Mouse (Mus musculus): ENCODE data around the gene Cdh23. TPM values are rescaled to one million over a fixed set of nuclear protein-coding genes. Genes with fewer than 3 reads are reported as not detected.

Gene Cdh23
- polyA plus RNA-seq, 1 experiment, result 0.19 TPM

DNA sequence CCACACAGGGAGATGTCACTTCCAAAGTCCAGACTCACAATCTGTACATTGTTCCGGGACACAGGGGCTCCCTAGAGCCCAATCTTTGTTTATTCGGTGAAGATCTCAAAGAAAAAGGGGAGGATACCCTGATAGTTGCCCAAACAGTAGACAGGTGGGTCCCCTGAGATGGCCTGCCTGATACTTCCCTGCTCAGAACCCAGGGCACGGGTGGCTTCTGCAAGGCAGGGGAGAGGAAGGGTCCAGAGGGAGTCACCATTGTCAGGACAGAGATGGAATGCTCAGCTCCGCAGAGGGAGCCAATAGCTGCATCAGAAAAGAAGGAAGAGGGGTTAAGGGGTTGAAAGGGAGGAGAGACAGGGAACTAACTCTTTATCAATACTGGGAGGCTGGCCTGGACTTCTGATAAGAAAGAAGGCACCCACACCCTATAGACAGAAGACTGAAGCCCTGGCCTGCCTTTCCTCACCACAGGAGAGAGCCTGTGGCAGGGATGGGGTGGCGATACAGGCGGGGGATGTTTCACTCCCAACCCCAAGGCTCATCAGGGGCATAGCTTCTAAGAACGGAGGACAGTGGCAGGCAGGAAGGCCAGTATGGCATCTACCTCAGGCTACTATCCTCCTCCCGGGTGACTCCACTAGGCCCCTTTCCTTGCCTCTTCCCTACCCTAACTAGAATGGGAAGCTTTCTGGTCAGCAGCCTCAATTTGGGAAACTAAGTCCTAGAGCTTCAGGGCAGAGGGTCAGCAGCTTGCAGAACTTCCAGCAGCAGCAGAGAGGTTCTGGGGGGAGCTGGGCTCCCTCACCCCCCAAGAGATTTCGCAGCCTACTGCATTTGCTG lies 348.3 kb downstream of the Cdh23 start:
- no peaks in the 10 kb centered on the region for H3K79me2 ChIP-seq (ENCODE audit: control insufficient read depth, insufficient read depth)
- no peaks in the 10 kb centered on the region for H3K36me3 ChIP-seq (ENCODE audit: control insufficient read depth, insufficient read depth)
- H3ac ChIP-seq (ENCODE audit: control insufficient read depth, insufficient read length, low read depth), result no peak overlapping the region
- H3K27me3 ChIP-seq (ENCODE audit: control insufficient read depth, insufficient read depth, insufficient read length), result no peaks in the 10 kb centered on the region
- H3K79me3 ChIP-seq (ENCODE audit: low read depth), result no peaks in the 10 kb centered on the region
- H3K4me3 ChIP-seq (ENCODE audit: insufficient read depth, poor library complexity, severe bottlenecking), result no peak overlapping the region
- no peak for TF ChIP-seq MYOG (IDR thresholded peaks at IDR 0.05; ENCODE audit: control insufficient read depth, extremely low read depth, insufficient read length)
- no peak for TF ChIP-seq USF1 (IDR thresholded peaks at IDR 0.05; ENCODE audit: low read depth)
- no peak for TF ChIP-seq CTCF (IDR thresholded peaks at IDR 0.05; ENCODE audit: control insufficient read depth, insufficient read depth, insufficient read length)
- no peak for TF ChIP-seq CEBPB (IDR thresholded peaks at IDR 0.05; ENCODE audit: low read depth)
- no peak for TF ChIP-seq MAX (IDR thresholded peaks at IDR 0.05)
- TF ChIP-seq FOSL1 (IDR thresholded peaks at IDR 0.05; ENCODE audit: insufficient read depth, low read length, poor library complexity, severe bottlenecking), result no peak
- no peak for TF ChIP-seq MYOD1 (IDR thresholded peaks at IDR 0.05; ENCODE audit: control insufficient read depth, insufficient read length, low read depth)

DNA sequence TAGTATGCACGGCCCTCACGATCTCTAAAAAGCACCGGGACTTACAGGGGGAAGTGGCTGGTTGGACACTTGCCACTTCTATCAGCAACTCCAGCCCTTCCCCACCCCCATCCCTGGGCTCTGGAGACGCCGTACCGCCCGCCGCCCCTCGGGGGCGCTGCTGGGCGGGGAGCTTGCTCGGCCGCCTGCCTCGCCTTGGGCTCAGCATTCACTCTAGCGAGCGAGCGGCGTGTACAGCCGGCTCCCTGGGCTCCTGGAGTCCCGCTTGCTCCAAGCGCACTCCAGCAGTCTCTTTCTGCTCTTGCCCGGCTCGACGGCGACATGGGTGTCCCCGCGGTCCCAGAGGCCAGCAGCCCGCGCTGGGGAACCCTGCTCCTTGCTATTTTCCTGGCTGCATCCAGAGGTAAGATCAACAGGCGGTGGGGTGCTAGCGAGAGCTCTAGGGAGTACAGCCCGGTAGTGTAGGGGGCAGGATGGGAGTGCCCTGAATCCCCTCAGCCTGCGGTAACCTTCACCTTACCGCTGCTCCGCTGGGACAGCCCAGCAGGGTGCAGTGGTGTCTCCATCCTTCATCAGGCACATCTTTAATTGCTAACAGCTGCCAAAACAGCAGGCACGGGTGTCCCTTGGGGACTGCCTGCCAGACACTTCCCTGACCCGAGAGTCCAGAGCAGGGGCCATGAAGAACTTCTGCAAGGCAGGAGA lies 349.4 kb downstream of the Cdh23 start, which contains the start of gene Vsir:
Gene Vsir (plus strand): TSS at position 151 of the 705 bp plus-strand sequence.
- TF ChIP-seq FOSL1 (IDR thresholded peaks at IDR 0.05; ENCODE audit: insufficient read depth, low read length, poor library complexity, severe bottlenecking) (no peak), MAX (IDR thresholded peaks at IDR 0.05) (no peak), CTCF (IDR thresholded peaks at IDR 0.05; ENCODE audit: control insufficient read depth, insufficient read depth, insufficient read length) (peak; percentile 74), MYOD1 (IDR thresholded peaks at IDR 0.05; ENCODE audit: control insufficient read depth, insufficient read length, low read depth) (peak; percentile 95), USF1 (IDR thresholded peaks at IDR 0.05; ENCODE audit: low read depth) (no peak), MYOG (IDR thresholded peaks at IDR 0.05; ENCODE audit: control insufficient read depth, extremely low read depth, insufficient read length) (no peak), CEBPB (IDR thresholded peaks at IDR 0.05; ENCODE audit: low read depth) (no peak)
- Histone ChIP-seq H3K36me3 (ENCODE audit: control insufficient read depth, insufficient read depth) (no peaks in the 10 kb centered on the region), H3K79me2 (ENCODE audit: control insufficient read depth, insufficient read depth) (no peaks in the 10 kb centered on the region), H3K27me3 (ENCODE audit: control insufficient read depth, insufficient read depth, insufficient read length) (no peaks in the 10 kb centered on the region), H3ac (ENCODE audit: control insufficient read depth, insufficient read length, low read depth) (peak within 1 kb of the TSS; percentile 46), H3K79me3 (ENCODE audit: low read depth) (no peaks in the 10 kb centered on the region), H3K4me3 (ENCODE audit: insufficient read depth, poor library complexity, severe bottlenecking) (no peak within 1 kb of the TSS)

DNA sequence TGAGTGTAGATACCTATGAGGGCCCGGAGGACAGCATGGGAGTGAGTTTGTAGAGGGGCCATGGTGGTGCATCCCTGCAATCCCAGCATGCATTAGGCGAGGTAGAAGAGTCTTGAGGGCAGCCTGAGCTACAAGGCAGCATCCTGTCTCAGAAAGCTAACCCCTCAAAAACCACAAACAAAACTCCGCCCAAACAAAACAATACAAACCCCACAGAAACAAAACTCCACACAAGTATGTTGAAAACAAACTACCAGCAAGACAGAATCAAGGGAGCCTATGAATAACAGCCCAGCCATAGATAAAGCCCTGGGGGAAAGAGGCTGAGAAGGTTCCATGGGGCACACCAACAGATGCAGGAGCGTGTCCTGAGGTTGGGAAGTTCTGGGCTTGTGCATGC lies 350.2 kb downstream of the Cdh23 start:
- H3K79me2 ChIP-seq (ENCODE audit: control insufficient read depth, insufficient read depth), result no peaks in the 10 kb centered on the region
- H3K36me3 ChIP-seq (ENCODE audit: control insufficient read depth, insufficient read depth), result no peaks in the 10 kb centered on the region
- H3K4me3 ChIP-seq (ENCODE audit: insufficient read depth, poor library complexity, severe bottlenecking), result no peak overlapping the region
- H3K79me3 ChIP-seq (ENCODE audit: low read depth), result no peaks in the 10 kb centered on the region
- no peaks in the 10 kb centered on the region for H3K27me3 ChIP-seq (ENCODE audit: control insufficient read depth, insufficient read depth, insufficient read length)
- TF ChIP-seq USF1 (IDR thresholded peaks at IDR 0.05; ENCODE audit: low read depth), result no peak
- no peak for TF ChIP-seq CTCF (IDR thresholded peaks at IDR 0.05; ENCODE audit: control insufficient read depth, insufficient read depth, insufficient read length)
- TF ChIP-seq CEBPB (IDR thresholded peaks at IDR 0.05; ENCODE audit: low read depth), result no peak
- TF ChIP-seq MYOG (IDR thresholded peaks at IDR 0.05; ENCODE audit: control insufficient read depth, extremely low read depth, insufficient read length), result no peak
- TF ChIP-seq FOSL1 (IDR thresholded peaks at IDR 0.05; ENCODE audit: insufficient read depth, low read length, poor library complexity, severe bottlenecking), result no peak
- TF ChIP-seq MYOD1 (IDR thresholded peaks at IDR 0.05; ENCODE audit: control insufficient read depth, insufficient read length, low read depth), result no peak
- TF ChIP-seq MAX (IDR thresholded peaks at IDR 0.05), result no peak
- H3ac ChIP-seq (ENCODE audit: control insufficient read depth, insufficient read length, low read depth), result no peak overlapping the region

DNA sequence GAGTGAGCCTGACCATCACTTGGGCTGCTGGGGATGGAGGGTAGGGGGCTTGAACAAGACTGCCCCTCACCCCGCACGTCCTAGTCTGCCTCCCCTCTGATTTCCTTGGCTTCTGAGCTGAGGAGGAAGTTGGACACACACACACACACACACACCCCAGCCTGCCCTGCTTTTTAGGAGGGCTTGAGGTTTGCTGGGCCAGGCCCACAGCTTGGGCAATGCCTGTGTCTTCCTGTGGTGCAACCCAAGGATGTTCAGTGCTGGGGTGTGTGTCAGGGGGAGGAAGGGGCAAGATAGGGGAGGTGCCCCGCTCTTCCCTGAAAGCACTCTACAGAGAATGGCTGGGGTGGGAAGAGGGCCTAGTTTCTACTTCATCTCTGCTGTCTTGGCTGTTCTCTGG lies 352.2 kb downstream of the Cdh23 start:
- Histone ChIP-seq H3K4me3 (ENCODE audit: insufficient read depth, poor library complexity, severe bottlenecking) (no peak overlapping the region), H3K79me3 (ENCODE audit: low read depth) (no peaks in the 10 kb centered on the region), H3K79me2 (ENCODE audit: control insufficient read depth, insufficient read depth) (no peaks in the 10 kb centered on the region), H3K27me3 (ENCODE audit: control insufficient read depth, insufficient read depth, insufficient read length) (no peaks in the 10 kb centered on the region), H3ac (ENCODE audit: control insufficient read depth, insufficient read length, low read depth) (no peak overlapping the region), H3K36me3 (ENCODE audit: control insufficient read depth, insufficient read depth) (no peaks in the 10 kb centered on the region)
- no peak for TF ChIP-seq MYOG (IDR thresholded peaks at IDR 0.05; ENCODE audit: control insufficient read depth, extremely low read depth, insufficient read length)
- TF ChIP-seq CEBPB (IDR thresholded peaks at IDR 0.05; ENCODE audit: low read depth), result no peak
- no peak for TF ChIP-seq FOSL1 (IDR thresholded peaks at IDR 0.05; ENCODE audit: insufficient read depth, low read length, poor library complexity, severe bottlenecking)
- no peak for TF ChIP-seq MAX (IDR thresholded peaks at IDR 0.05)
- TF ChIP-seq USF1 (IDR thresholded peaks at IDR 0.05; ENCODE audit: low read depth), result no peak
- no peak for TF ChIP-seq CTCF (IDR thresholded peaks at IDR 0.05; ENCODE audit: control insufficient read depth, insufficient read depth, insufficient read length)
- no peak for TF ChIP-seq MYOD1 (IDR thresholded peaks at IDR 0.05; ENCODE audit: control insufficient read depth, insufficient read length, low read depth)

DNA sequence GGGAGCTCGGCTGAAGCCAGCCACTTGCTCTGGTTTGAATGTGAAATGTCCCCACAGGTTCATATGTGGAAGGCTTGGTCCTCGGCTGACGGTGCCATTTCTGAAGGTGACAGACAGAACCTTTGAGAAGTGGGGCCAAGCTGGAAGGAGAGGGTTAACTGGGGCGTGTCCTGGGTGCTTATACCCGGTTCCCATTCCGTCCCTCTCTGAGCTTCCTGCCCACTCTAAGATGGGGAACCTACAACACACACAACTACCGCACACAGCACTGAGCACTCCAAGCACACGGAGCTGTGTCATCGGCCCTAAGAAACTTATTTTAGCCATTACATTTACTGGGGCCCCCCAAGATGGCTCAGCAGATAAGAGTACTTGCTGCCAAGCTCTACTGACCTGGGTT lies 354.8 kb downstream of the Cdh23 start:
- Histone ChIP-seq H3K36me3 (ENCODE audit: control insufficient read depth, insufficient read depth) (no peaks in the 10 kb centered on the region), H3ac (ENCODE audit: control insufficient read depth, insufficient read length, low read depth) (no peak overlapping the region), H3K79me2 (ENCODE audit: control insufficient read depth, insufficient read depth) (no peaks in the 10 kb centered on the region), H3K79me3 (ENCODE audit: low read depth) (no peaks in the 10 kb centered on the region), H3K4me3 (ENCODE audit: insufficient read depth, poor library complexity, severe bottlenecking) (no peak overlapping the region), H3K27me3 (ENCODE audit: control insufficient read depth, insufficient read depth, insufficient read length) (peaks cover 9% of the 10 kb centered on the region)
- TF ChIP-seq CEBPB (IDR thresholded peaks at IDR 0.05; ENCODE audit: low read depth) (no peak), MAX (IDR thresholded peaks at IDR 0.05) (no peak), USF1 (IDR thresholded peaks at IDR 0.05; ENCODE audit: low read depth) (no peak), CTCF (IDR thresholded peaks at IDR 0.05; ENCODE audit: control insufficient read depth, insufficient read depth, insufficient read length) (no peak), FOSL1 (IDR thresholded peaks at IDR 0.05; ENCODE audit: insufficient read depth, low read length, poor library complexity, severe bottlenecking) (no peak), MYOG (IDR thresholded peaks at IDR 0.05; ENCODE audit: control insufficient read depth, extremely low read depth, insufficient read length) (no peak), MYOD1 (IDR thresholded peaks at IDR 0.05; ENCODE audit: control insufficient read depth, insufficient read length, low read depth) (no peak)

Measured in C2C12 (cell line).